10 mouse cellular contexts compared by ENCODE assay signal in genomic region chr10:93247902-93248301, GRCm38 (mm10).
DNase-seq lines count a peak whose midpoint lies in the region; ATAC-seq and TF ChIP-seq lines count a peak whose summit lies in the region.
"Had no signal": no experiment of that assay in that cellular context is flagged by ENCODE, and none has a peak within 500 bp of the region (broad histone marks: within the 10 kb centered on the region; RNA-seq: fewer than 3 reads in every experiment).

No protein-coding gene starts in this region.

- H3K36me3 ChIP-seq in intestine, embryonic 14.5 days (ENCODE audit: control insufficient read depth, insufficient read depth, low read length), result peaks cover 36% of the 10 kb centered on the region
- H3K36me3 ChIP-seq in intestine, postnatal 0 days (ENCODE audit: control insufficient read depth, insufficient read depth), result peaks cover 7% of the 10 kb centered on the region; the same call in 1 of the 2 replicates
- H3K36me3 ChIP-seq in neural tube, embryonic 15.5 days, result peaks cover 5% of the 10 kb centered on the region; the same call in 1 of the 2 replicates
- H3K36me3 ChIP-seq in heart, embryonic 16.5 days (ENCODE audit: control insufficient read depth, insufficient read depth), result peaks cover 11% of the 10 kb centered on the region; the same call in 1 of the 2 replicates

- no peaks in the 10 kb centered on the region for H3K9me3 ChIP-seq in intestine, embryonic 14.5 days (ENCODE audit: control insufficient read depth, low read length)
- no peaks in the 10 kb centered on the region for H3K9me3 ChIP-seq in intestine, postnatal 0 days (ENCODE audit: control insufficient read depth)
- no peaks in the 10 kb centered on the region for H3K9me3 ChIP-seq in neural tube, embryonic 15.5 days (replicated peaks)
- H3K9me3 ChIP-seq in heart, embryonic 16.5 days (replicated peaks; ENCODE audit: control insufficient read depth, low read length), result no peaks in the 10 kb centered on the region
- H3K9me3 ChIP-seq: G1E; liver, embryonic 13.5 days had no signal

- no peak overlapping the region for H3K9ac ChIP-seq in intestine, embryonic 14.5 days (ENCODE audit: low read length)
- H3K9ac ChIP-seq in intestine, postnatal 0 days (ENCODE audit: low read depth, low read length), result no peak overlapping the region
- no peak overlapping the region for H3K9ac ChIP-seq in neural tube, embryonic 15.5 days (replicated peaks)
- H3K9ac ChIP-seq in heart, embryonic 16.5 days (ENCODE audit: low read length), result 0 out of 2 replicates have a peak overlapping the region, but pooled peaks have one; percentile 3
- H3K9ac ChIP-seq: hindbrain, embryonic 14.5 days; liver, embryonic 13.5 days had no signal

- TF ChIP-seq CTCF in intestine, postnatal 0 days (IDR thresholded peaks at IDR 0.05; ENCODE audit: low read depth), result no peak

- no peak overlapping the region for H3K4me2 ChIP-seq in intestine, embryonic 14.5 days (ENCODE audit: low read length)
- H3K4me2 ChIP-seq in intestine, postnatal 0 days (replicated peaks; ENCODE audit: low read depth), result no peak overlapping the region
- no peak overlapping the region for H3K4me2 ChIP-seq in neural tube, embryonic 15.5 days
- no peak overlapping the region for H3K4me2 ChIP-seq in heart, embryonic 16.5 days (ENCODE audit: low read depth, low read length)
- H3K4me2 ChIP-seq: hindbrain, embryonic 14.5 days; liver, embryonic 13.5 days had no signal

- H3K4me3 ChIP-seq in intestine, embryonic 14.5 days (ENCODE audit: low read depth, low read length), result no peak overlapping the region
- no peak overlapping the region for H3K4me3 ChIP-seq in intestine, postnatal 0 days (ENCODE audit: low read depth, low read length)
- no peak overlapping the region for H3K4me3 ChIP-seq in neural tube, embryonic 15.5 days (replicated peaks)
- H3K4me3 ChIP-seq in heart, embryonic 16.5 days (ENCODE audit: low read length), result no peak overlapping the region
- H3K4me3 ChIP-seq: liver, embryonic 13.5 days had no signal

- peak; percentile 52 for DNase-seq in intestine, embryonic 14.5 days (ENCODE audit: low spot score)
- no peak for DNase-seq in neural tube, embryonic 10.5 days (ENCODE audit: extremely low spot score, low spot score)
- no peak for DNase-seq in adrenal gland, postnatal 36 days
- no peak for DNase-seq in cerebellum, adult 11 months
- DNase-seq: liver, embryonic 13.5 days had no signal

- ATAC-seq in intestine, embryonic 14.5 days (replicated peaks; ENCODE audit: low FRiP score, low TSS enrichment, low read depth), result no peak
- no peak for ATAC-seq in intestine, postnatal 0 days
- 0 out of 2 replicates have a peak, but pooled peaks have one; percentile 33 for ATAC-seq in neural tube, embryonic 15.5 days (ENCODE audit: low FRiP score)
- ATAC-seq in heart, embryonic 16.5 days (replicated peaks; ENCODE audit: extremely low read depth, insufficient read depth, low FRiP score), result peak; percentile 52; the same call in 1 of the 2 replicates

- H3K4me1 ChIP-seq in intestine, embryonic 14.5 days (replicated peaks; ENCODE audit: control insufficient read depth, insufficient read depth, low read length), result peaks cover 20% of the 10 kb centered on the region
- H3K4me1 ChIP-seq in intestine, postnatal 0 days (replicated peaks; ENCODE audit: control insufficient read depth, insufficient read depth, low read length), result no peaks in the 10 kb centered on the region
- H3K4me1 ChIP-seq in neural tube, embryonic 15.5 days, result peaks cover 19% of the 10 kb centered on the region
- H3K4me1 ChIP-seq in heart, embryonic 16.5 days (ENCODE audit: control insufficient read depth, insufficient read depth, low read length), result peaks cover 29% of the 10 kb centered on the region
- H3K4me1 ChIP-seq: liver, embryonic 13.5 days had no signal

- peak overlapping the region; percentile 2; the same call in 1 of the 2 replicates for H3K27ac ChIP-seq in intestine, embryonic 14.5 days (ENCODE audit: low read depth)
- no peak overlapping the region for H3K27ac ChIP-seq in intestine, postnatal 0 days (ENCODE audit: low read depth, low read length)
- H3K27ac ChIP-seq in neural tube, embryonic 15.5 days (replicated peaks), result no peak overlapping the region
- H3K27ac ChIP-seq in heart, embryonic 16.5 days (ENCODE audit: low read length), result peak overlapping the region; percentile 76
- H3K27ac ChIP-seq: hindbrain, embryonic 14.5 days; liver, embryonic 13.5 days had no signal

- H3K27me3 ChIP-seq in intestine, embryonic 14.5 days (replicated peaks; ENCODE audit: control insufficient read depth, insufficient read depth, low read length), result no peaks in the 10 kb centered on the region
- H3K27me3 ChIP-seq in intestine, postnatal 0 days (replicated peaks; ENCODE audit: control insufficient read depth, insufficient read depth, low read length), result no peaks in the 10 kb centered on the region
- no peaks in the 10 kb centered on the region for H3K27me3 ChIP-seq in neural tube, embryonic 15.5 days (replicated peaks)
- no peaks in the 10 kb centered on the region for H3K27me3 ChIP-seq in heart, embryonic 16.5 days (ENCODE audit: control insufficient read depth, insufficient read depth, low read length)
- H3K27me3 ChIP-seq: liver, embryonic 13.5 days had no signal

- WGBS in intestine, embryonic 14.5 days, result 36% methylated on average over 6 of the region's 6 CpGs
- 41% methylated on average over 6 of the region's 6 CpGs for WGBS in intestine, postnatal 0 days
- 32% methylated on average over 6 of the region's 6 CpGs for WGBS in neural tube, embryonic 15.5 days
- WGBS in heart, embryonic 16.5 days, result 37% methylated on average over 6 of the region's 6 CpGs

Comparison
In these comparisons a context has a peak if more than half of its experiments do, and no peak if none do; other contexts are left out.
1. H3K27ac ChIP-seq: peak in intestine, embryonic 14.5 days (single experiment) and heart, embryonic 16.5 days (single experiment); none in intestine, postnatal 0 days (single experiment) and neural tube, embryonic 15.5 days (single experiment).
2. ATAC-seq: peak in neural tube, embryonic 15.5 days (single experiment) and heart, embryonic 16.5 days (single experiment); none in intestine, embryonic 14.5 days (single experiment) and intestine, postnatal 0 days (single experiment).